Mouse (Mus musculus): ENCODE data around the gene Ppp2r1b.

DNA sequence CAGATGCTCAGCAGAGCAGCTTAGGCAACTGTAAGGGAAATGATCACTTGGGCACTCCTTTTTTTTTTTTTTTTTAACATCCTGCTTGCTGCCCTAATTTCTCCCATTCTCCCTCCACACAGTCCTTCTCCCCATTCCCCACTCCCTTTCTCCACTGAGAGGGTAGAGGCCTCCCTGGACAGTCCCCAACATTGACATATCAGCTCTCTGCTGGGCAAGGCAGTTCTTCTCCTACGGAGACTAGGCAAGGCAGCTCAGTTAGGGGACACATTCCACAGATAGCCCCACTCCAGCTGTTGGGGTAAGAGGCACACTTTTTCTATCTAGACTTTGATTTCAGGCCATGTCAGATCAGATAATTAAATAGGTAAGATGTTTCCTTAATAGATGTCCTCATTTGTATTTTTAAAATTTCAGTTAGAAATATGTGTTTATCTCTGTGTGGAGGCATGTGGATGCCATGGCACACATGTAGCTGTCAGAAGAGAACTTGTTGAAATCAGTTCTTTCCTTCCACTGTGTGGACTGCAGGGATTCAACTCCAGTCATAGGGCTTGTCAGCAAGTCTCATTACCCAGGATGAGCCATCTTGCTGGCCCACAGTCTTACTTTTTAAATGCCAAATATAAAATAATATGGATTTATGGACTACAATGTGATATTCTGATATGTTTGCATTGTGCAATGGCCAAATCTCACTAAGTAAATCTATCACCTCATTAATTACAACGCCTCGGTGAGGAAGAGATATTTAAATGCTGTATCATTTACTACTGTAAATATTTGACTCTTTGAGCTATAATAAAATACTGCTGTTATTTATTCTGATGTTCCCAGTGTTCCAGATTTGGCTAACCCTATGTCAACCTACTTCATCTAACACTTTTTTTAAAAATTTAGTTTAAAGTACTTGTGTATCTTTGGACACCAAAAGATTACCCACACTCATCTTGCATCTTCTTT is 76.1 kb downstream of the Ppp2r1b start:
- TF ChIP-seq POLR2A (IDR thresholded peaks at IDR 0.05; ENCODE audit: control insufficient read depth, extremely low read depth, insufficient read depth, low read length, poor library complexity) (no peak), CTCF (IDR thresholded peaks at IDR 0.05; ENCODE audit: borderline replicate concordance, control insufficient read depth, extremely low read depth, insufficient read depth, low read length, poor library complexity) (no peak)

Data from thymus, adult 2 months (tissue).